Mouse (Mus musculus) forebrain, postnatal 0 days (tissue): ENCODE measurements at regions not wholly inside any gene's neighbourhood (a gene's known extent, or its start where the extent isn't known, plus 50 kb on each side); places are given as distances from the start of the nearest gene placed in this dataset.

ENCODE experiments used
- ATAC-seq: fragments of 200-750 bp; cut with Nextera tagmentation; 2 replicates; pipeline ENCODE4 v1.8.0; 2017; ENCODE audit warnings: mild to moderate bottlenecking, moderate library complexity
- DNase-seq: peaks from one replicate; pipeline ENCODE4 v3.0.0-alpha.2; 2015
- H3K27ac ChIP-seq: fragments of 300-500 bp; sonication (generic); 2 replicates; pipeline ENCODE4 v1.5.1; 2014; ENCODE audit warnings: low read depth, mild to moderate bottlenecking, antibody characterized with exemption, low read length, moderate library complexity, mixed read lengths
- H3K27me3 ChIP-seq: fragments of 300-500 bp; sonication (generic); 2 replicates; pipeline ENCODE4 v1.6.1; 2014; ENCODE audit warnings: mild to moderate bottlenecking, low read length, mixed read lengths; ENCODE audit not compliant: insufficient read depth
- H3K36me3 ChIP-seq: fragments of 300-500 bp; sonication (generic); 2 replicates; pipeline ENCODE4 v1.6.1; 2014; ENCODE audit warnings: mild to moderate bottlenecking, moderate library complexity; ENCODE audit not compliant: insufficient read depth
- H3K4me1 ChIP-seq: fragments of 300-500 bp; sonication (generic); 2 replicates; pipeline ENCODE4 v1.6.1; 2014; ENCODE audit warnings: antibody characterized with exemption; ENCODE audit not compliant: insufficient read depth
- H3K4me2 ChIP-seq: fragments of 300-500 bp; sonication (generic); 2 replicates; pipeline ENCODE4 v1.6.1; 2014; ENCODE audit warnings: low read depth, mild to moderate bottlenecking, moderate library complexity
- H3K4me3 ChIP-seq: fragments of 300-500 bp; sonication (generic); 2 replicates; pipeline ENCODE4 v1.5.1; 2014; ENCODE audit warnings: low read depth, low read length, mixed read lengths
- H3K9ac ChIP-seq: fragments of 300-500 bp; sonication (generic); 2 replicates; pipeline ENCODE4 v1.6.1; 2014; ENCODE audit warnings: mild to moderate bottlenecking
- H3K9me3 ChIP-seq: fragments of 300-500 bp; sonication (generic); 2 replicates; pipeline ENCODE4 v1.6.1; 2016; ENCODE audit warnings: low read length
- CTCF ChIP-seq: sonication (generic); IDR thresholded peaks from 2 replicates; pipeline ENCODE4 v1.5.1; 2016; ENCODE audit warnings: antibody characterized with exemption, control low read depth, low read depth
- WGBS: fragments of 180-500 bp; shearing (Covaris S2); extraction: QIAGEN DNeasy Blood & Tissue Kit; methylation state at CpG from one replicate; pipeline ENCODE4 v1.1.7; 2014; 5-methylcytosine and 5-hydroxymethylcytosine counted together

DNA sequence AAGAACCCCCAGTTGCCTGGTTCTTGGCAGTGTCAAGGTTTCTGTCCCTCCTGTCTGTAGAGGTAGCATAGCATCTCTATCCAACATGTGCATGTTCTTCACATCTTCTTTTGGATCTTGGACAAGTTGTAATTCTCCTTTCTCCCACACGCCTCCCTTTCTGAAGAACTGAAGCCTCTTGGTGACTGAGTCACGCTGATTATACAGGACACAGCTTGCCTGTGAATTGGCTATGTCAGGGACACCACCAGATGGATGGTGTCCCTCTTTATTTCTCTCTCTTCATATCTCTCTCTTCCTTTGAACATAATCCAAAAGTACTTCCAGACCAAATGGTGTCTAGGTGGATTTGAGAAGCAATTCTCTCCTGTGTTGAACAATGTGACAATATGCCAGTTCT is 105.9 kb upstream of the Arhgap24 start:
- Histone ChIP-seq H3K4me3 (no peak overlapping the region), H3K9ac (no peak overlapping the region), H3K4me2 (no peak overlapping the region), H3K27me3 (no peaks in the 10 kb centered on the region), H3K27ac (no peak overlapping the region), H3K4me1 (no peaks in the 10 kb centered on the region), H3K9me3 (no peaks in the 10 kb centered on the region), H3K36me3 (no peaks in the 10 kb centered on the region)
- ATAC-seq (no peak), DNase-seq (no peak)
- WGBS: 83% methylated on average over 2 of the region's 2 CpGs
- TF ChIP-seq CTCF: no peak

DNA sequence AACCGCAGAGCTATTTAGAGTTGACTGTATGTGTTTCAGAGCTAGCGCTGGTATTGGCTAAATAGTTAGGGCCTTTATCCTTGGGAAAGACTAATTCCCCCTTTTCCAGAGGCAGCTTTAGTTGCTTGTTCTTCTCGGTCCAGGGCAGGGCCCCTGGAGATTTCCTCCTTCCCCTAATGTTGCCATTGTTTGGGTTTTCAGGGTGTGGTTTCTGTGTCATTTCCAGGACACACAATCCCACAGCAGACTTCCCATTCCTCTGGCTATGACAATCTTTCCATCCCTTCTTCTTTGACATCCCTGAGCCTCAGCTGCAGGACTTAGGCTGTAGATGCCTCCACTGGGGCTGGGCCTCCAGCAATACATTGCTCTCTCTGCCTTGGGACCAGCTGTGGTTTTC is 87.2 kb upstream of the Arhgap24 start:
- H3K4me2 ChIP-seq: no peak overlapping the region
- TF ChIP-seq CTCF: no peak
- H3K4me1 ChIP-seq: no peaks in the 10 kb centered on the region
- no peaks in the 10 kb centered on the region for H3K9me3 ChIP-seq
- 83% methylated on average over 3 of the region's 3 CpGs for WGBS
- DNase-seq (no peak), ATAC-seq (no peak)
- no peaks in the 10 kb centered on the region for H3K36me3 ChIP-seq
- no peak overlapping the region for H3K27ac ChIP-seq
- no peak overlapping the region for H3K4me3 ChIP-seq
- H3K9ac ChIP-seq: no peak overlapping the region
- no peaks in the 10 kb centered on the region for H3K27me3 ChIP-seq

DNA sequence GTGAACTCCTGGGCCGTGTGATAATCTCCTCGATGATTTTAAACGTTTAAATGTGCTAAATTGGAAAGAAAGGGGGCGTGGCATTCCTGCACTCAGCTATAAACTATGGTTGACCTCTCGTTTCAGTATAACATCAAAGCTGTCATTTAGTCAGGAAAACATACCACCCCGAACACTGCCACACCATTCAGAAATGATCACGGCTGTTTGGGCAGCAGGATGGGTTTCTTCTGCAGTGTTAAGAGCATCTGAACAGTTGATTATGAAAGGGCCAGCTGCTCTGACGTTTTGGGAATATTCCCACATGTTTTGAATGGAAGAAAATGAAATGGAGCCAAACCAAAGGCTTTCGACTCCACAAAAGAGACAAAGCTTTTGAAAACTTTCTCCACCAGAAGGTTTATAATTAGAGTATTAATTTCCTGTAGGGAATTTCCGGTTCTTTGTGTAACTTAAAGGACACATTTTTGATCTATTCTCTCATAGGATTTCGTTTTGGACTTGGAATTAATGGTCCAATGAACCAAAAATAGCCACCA is 85.5 kb upstream of the Arhgap24 start:
- no peak overlapping the region for H3K4me2 ChIP-seq
- H3K4me1 ChIP-seq: no peaks in the 10 kb centered on the region
- no peaks in the 10 kb centered on the region for H3K36me3 ChIP-seq
- H3K9me3 ChIP-seq: no peaks in the 10 kb centered on the region
- ATAC-seq: peak; percentile 25; the same call in 1 of the 2 replicates
- H3K9ac ChIP-seq: no peak overlapping the region
- H3K4me3 ChIP-seq: no peak overlapping the region
- no peak for TF ChIP-seq CTCF
- WGBS: 28% methylated on average over 11 of the region's 11 CpGs
- no peak overlapping the region for H3K27ac ChIP-seq
- DNase-seq: peak; percentile 31
- no peaks in the 10 kb centered on the region for H3K27me3 ChIP-seq

DNA sequence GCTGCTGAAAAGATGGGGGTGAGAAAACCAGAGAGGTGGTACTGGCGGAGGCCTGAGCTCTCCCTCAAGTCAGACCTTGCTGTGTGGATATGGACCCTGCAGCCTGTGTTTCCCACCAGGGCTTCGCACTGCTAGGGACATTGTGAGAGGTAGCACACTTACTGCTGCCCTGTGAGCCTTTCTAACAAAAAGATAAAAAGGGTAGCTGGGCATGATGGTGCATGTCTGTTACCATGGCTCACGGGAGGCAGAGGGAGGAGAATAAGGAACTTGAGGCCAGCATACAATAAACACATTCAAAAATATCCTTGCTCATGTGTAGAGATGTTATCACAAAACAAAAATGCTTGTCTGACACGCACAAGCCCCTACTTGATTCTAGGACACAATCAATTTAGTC is 82.2 kb upstream of the Arhgap24 start:
- H3K36me3 ChIP-seq: no peaks in the 10 kb centered on the region
- TF ChIP-seq CTCF: no peak
- 77% methylated on average over 4 of the region's 4 CpGs for WGBS
- H3K9ac ChIP-seq: no peak overlapping the region
- ATAC-seq (no peak), DNase-seq (no peak)
- H3K4me2 ChIP-seq: no peak overlapping the region
- no peaks in the 10 kb centered on the region for H3K4me1 ChIP-seq
- no peaks in the 10 kb centered on the region for H3K9me3 ChIP-seq
- H3K27ac ChIP-seq: no peak overlapping the region
- H3K27me3 ChIP-seq: no peaks in the 10 kb centered on the region
- H3K4me3 ChIP-seq: no peak overlapping the region

DNA sequence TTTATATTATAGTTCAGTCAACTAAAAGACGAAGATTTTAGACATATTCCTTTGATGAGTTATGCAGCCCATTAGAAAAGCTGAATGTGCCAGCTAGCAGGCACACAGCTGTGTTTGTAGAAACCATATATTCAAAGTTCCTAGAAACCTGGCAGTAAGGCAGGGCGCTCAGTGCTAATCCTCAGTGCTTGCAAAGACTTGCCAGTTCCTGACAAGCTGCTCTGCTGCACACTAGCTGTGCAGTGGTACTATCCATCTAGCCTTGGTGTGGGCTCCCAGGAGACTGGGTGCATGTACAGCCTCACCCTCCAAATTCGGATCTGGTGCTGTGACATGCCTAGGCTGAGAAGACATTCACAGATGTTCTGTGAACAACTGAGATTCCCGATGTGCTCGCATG is 63.5 kb upstream of the Arhgap24 start:
- Histone ChIP-seq H3K4me1 (no peaks in the 10 kb centered on the region; the same call in 1 of the 2 replicates), H3K27me3 (no peaks in the 10 kb centered on the region), H3K9ac (no peak overlapping the region), H3K4me2 (no peak overlapping the region), H3K27ac (0 out of 2 replicates have a peak overlapping the region, but pooled peaks have one; percentile 36), H3K36me3 (no peaks in the 10 kb centered on the region), H3K4me3 (no peak overlapping the region), H3K9me3 (no peaks in the 10 kb centered on the region)
- WGBS: 58% methylated on average over 5 of the region's 5 CpGs
- DNase-seq (peak; percentile 64), ATAC-seq (peak; percentile 76)
- no peak for TF ChIP-seq CTCF

DNA sequence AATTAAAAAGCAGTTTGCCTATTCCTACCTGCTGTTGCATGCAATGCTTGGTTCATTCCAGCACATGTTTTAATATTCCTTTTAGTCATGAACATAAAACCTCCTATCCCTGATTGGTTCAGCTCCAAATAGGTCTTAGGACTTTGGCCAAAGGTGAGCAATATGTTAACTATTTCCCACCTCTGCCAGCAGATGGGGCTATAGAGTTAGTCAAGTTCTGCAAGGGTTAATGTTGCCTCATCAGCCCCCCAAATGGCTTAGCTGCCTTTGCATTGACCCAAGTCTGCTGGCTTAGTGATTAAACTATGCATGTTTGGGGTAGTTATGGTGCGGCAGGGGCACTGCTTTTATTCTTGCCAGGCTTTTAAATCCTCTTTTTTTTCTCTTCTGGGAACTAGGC is 62.1 kb upstream of the Arhgap24 start:
- H3K27ac ChIP-seq: no peak overlapping the region
- TF ChIP-seq CTCF: peak; percentile 62
- ATAC-seq (no peak), DNase-seq (no peak)
- no peaks in the 10 kb centered on the region for H3K36me3 ChIP-seq
- H3K9ac ChIP-seq: no peak overlapping the region
- no peaks in the 10 kb centered on the region for H3K9me3 ChIP-seq
- H3K4me3 ChIP-seq: no peak overlapping the region
- no peaks in the 10 kb centered on the region for H3K27me3 ChIP-seq
- 25% methylated on average over 1 of the region's 1 CpGs for WGBS
- no peak overlapping the region for H3K4me2 ChIP-seq
- H3K4me1 ChIP-seq: no peaks in the 10 kb centered on the region; the same call in 1 of the 2 replicates

DNA sequence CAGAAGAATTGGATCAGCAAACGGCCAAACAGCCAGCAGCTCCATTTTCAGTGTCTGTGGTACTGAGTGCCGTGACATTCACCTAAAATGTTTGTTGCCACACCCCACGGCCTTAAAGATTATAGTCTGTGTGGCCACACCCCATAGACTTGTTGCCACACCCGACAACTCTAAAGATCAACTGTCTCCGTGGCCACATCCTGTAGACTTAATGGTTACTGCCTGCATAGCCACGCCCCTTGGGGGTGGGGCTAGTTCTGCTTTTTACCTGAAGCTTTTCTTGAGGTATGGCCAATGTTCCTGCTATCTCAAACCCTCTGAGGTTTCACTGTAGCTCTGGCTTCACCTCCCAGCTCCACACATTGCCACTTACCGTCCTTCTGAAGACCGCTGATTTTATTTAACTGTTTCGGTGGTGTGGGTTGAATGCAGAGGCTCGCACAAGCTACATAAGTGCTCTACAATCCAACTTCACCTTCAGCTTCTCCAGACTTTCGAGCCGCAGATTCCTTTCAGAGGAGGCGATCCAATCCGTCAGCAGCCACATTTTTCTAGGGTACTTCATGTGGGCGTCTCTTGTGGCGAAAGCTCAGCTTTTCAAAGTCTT is 56.5 kb upstream of the Arhgap24 start:
- Histone ChIP-seq H3K36me3 (no peaks in the 10 kb centered on the region), H3K9ac (no peak overlapping the region), H3K4me3 (no peak overlapping the region), H3K9me3 (no peaks in the 10 kb centered on the region), H3K27ac (no peak overlapping the region), H3K4me2 (no peak overlapping the region), H3K4me1 (no peaks in the 10 kb centered on the region), H3K27me3 (no peaks in the 10 kb centered on the region)
- WGBS: 87% methylated on average over 16 of the region's 16 CpGs
- ATAC-seq (no peak), DNase-seq (no peak)
- no peak for TF ChIP-seq CTCF
